Mouse (Mus musculus): ENCODE results near the gene Tex33. TPM values are rescaled to one million over a fixed set of nuclear protein-coding genes. Genes with fewer than 3 reads are reported as not detected.
A peak's percentile ranks its signal among the peaks of the same experiment; 100 is the strongest.

Gene Tex33
- polyA plus RNA-seq, 1 experiment from 2014 or later, result not detected

- no peak overlapping the region for H3K4me3 ChIP-seq (replicated peaks)
- no peaks in the 10 kb centered on the region for H3K27me3 ChIP-seq
- 52% methylated on average over 6 of the region's 6 CpGs for WGBS (ENCODE audit: insufficient replicate concordance)
- H3K27ac ChIP-seq, result peak overlapping the region; percentile 100
- no peak for ATAC-seq (ENCODE audit: low read depth)
- no peaks in the 10 kb centered on the region for H3K9me3 ChIP-seq (replicated peaks)
- H3K4me1 ChIP-seq (replicated peaks), result peaks cover 58% of the 10 kb centered on the region
- H3K36me3 ChIP-seq, result peaks cover 6% of the 10 kb centered on the region
- H3K4me2 ChIP-seq, result no peak overlapping the region
- DNase-seq, result no peak
- H3K9ac ChIP-seq, result 0 out of 2 replicates have a peak overlapping the region, but pooled peaks have one; percentile 95
These were observed 5.6 kb upstream of the Tex33 start for GRCm38 (mm10) chr15:78401345-78401744.

- DNase-seq, result no peak
- Histone ChIP-seq H3K27me3 (no peaks in the 10 kb centered on the region), H3K36me3 (no peaks in the 10 kb centered on the region), H3K9me3 (replicated peaks) (no peaks in the 10 kb centered on the region), H3K4me1 (replicated peaks) (no peaks in the 10 kb centered on the region), H3K27ac (no peak overlapping the region), H3K9ac (no peak overlapping the region), H3K4me2 (no peak overlapping the region), H3K4me3 (replicated peaks) (no peak overlapping the region)
- WGBS (ENCODE audit: insufficient replicate concordance), result 55% methylated on average over 3 of the region's 3 CpGs
- ATAC-seq (ENCODE audit: low read depth), result no peak
These were observed 4.9 kb downstream of the Tex33 start for GRCm38 (mm10) chr15:78390855-78391254.

GRCm38 (mm10) chr15:78385564-78385963 is 10.1 kb downstream of the Tex33 start:
- no peaks in the 10 kb centered on the region for H3K9me3 ChIP-seq (replicated peaks)
- no peaks in the 10 kb centered on the region for H3K36me3 ChIP-seq
- no peak overlapping the region for H3K9ac ChIP-seq
- H3K4me1 ChIP-seq (replicated peaks), result peaks cover 5% of the 10 kb centered on the region; the same call in 1 of the 2 replicates
- H3K27me3 ChIP-seq, result 0 out of 2 replicates have a peak, but pooled peaks cover 3% of the 10 kb centered on the region
- ATAC-seq (ENCODE audit: low read depth) (no peak), DNase-seq (no peak)
- H3K27ac ChIP-seq, result no peak overlapping the region
- no peak overlapping the region for H3K4me3 ChIP-seq (replicated peaks)
- WGBS (ENCODE audit: insufficient replicate concordance), result 69% methylated on average over 1 of the region's 1 CpGs
- H3K4me2 ChIP-seq, result no peak overlapping the region

- Histone ChIP-seq H3K9me3 (replicated peaks) (no peaks in the 10 kb centered on the region), H3K4me1 (replicated peaks) (peaks cover 5% of the 10 kb centered on the region; the same call in 1 of the 2 replicates), H3K4me2 (no peak overlapping the region), H3K9ac (no peak overlapping the region), H3K4me3 (replicated peaks) (no peak overlapping the region), H3K27me3 (0 out of 2 replicates have a peak, but pooled peaks cover 3% of the 10 kb centered on the region), H3K27ac (0 out of 2 replicates have a peak overlapping the region, but pooled peaks have one; percentile 1), H3K36me3 (no peaks in the 10 kb centered on the region)
- DNase-seq, result no peak
- 63% methylated on average over 7 of the region's 7 CpGs for WGBS (ENCODE audit: insufficient replicate concordance)
- no peak for ATAC-seq (ENCODE audit: low read depth)
These were observed 11.2 kb downstream of the Tex33 start for GRCm38 (mm10) chr15:78384220-78385116.

GRCm38 (mm10) chr15:78383450-78384219 is 12.1 kb downstream of the Tex33 start:
- H3K36me3 ChIP-seq, result no peaks in the 10 kb centered on the region
- peaks cover 3% of the 10 kb centered on the region; the same call in 1 of the 2 replicates for H3K27me3 ChIP-seq
- H3K9ac ChIP-seq, result no peak overlapping the region
- no peak overlapping the region for H3K4me3 ChIP-seq (replicated peaks)
- no peak for DNase-seq
- peaks cover 6% of the 10 kb centered on the region; the same call in 1 of the 2 replicates for H3K4me1 ChIP-seq (replicated peaks)
- H3K9me3 ChIP-seq (replicated peaks), result no peaks in the 10 kb centered on the region
- 70% methylated on average over 11 of the region's 11 CpGs for WGBS (ENCODE audit: insufficient replicate concordance)
- no peak overlapping the region for H3K4me2 ChIP-seq
- H3K27ac ChIP-seq, result no peak overlapping the region
- no peak for ATAC-seq (ENCODE audit: low read depth)

GRCm38 (mm10) chr15:78382115-78382514 is 13.6 kb downstream of the Tex33 start:
- WGBS (ENCODE audit: insufficient replicate concordance), result 84% methylated on average over 4 of the region's 4 CpGs
- H3K36me3 ChIP-seq, result no peaks in the 10 kb centered on the region
- no peak for DNase-seq
- ATAC-seq (ENCODE audit: low read depth), result no peak
- peaks cover 3% of the 10 kb centered on the region; the same call in 1 of the 2 replicates for H3K27me3 ChIP-seq
- no peak overlapping the region for H3K27ac ChIP-seq
- H3K9me3 ChIP-seq (replicated peaks), result no peaks in the 10 kb centered on the region
- H3K4me3 ChIP-seq (replicated peaks), result no peak overlapping the region
- H3K4me1 ChIP-seq (replicated peaks), result peaks cover 10% of the 10 kb centered on the region; the same call in 1 of the 2 replicates
- H3K9ac ChIP-seq, result no peak overlapping the region
- no peak overlapping the region for H3K4me2 ChIP-seq

- Histone ChIP-seq H3K4me3 (replicated peaks) (no peak overlapping the region), H3K4me2 (no peak overlapping the region), H3K36me3 (no peaks in the 10 kb centered on the region), H3K4me1 (replicated peaks) (peaks cover 10% of the 10 kb centered on the region; the same call in 1 of the 2 replicates), H3K27me3 (peaks cover 3% of the 10 kb centered on the region; the same call in 1 of the 2 replicates), H3K9me3 (replicated peaks) (no peaks in the 10 kb centered on the region), H3K27ac (no peak overlapping the region), H3K9ac (no peak overlapping the region)
- 57% methylated on average over 4 of the region's 4 CpGs for whole genome bisulfite sequencing (ENCODE audit: insufficient replicate concordance)
- ATAC-seq (ENCODE audit: low read depth), result no peak
- DNase-seq, result no peak
These were observed 15.0 kb downstream of the Tex33 start for GRCm38 (mm10) chr15:78380741-78381140.

GRCm38 (mm10) chr15:78380208-78380607 is 15.5 kb downstream of the Tex33 start:
- Histone ChIP-seq H3K4me3 (replicated peaks) (no peak overlapping the region), H3K9ac (no peak overlapping the region), H3K4me1 (replicated peaks) (peaks cover 10% of the 10 kb centered on the region; the same call in 1 of the 2 replicates), H3K27ac (no peak overlapping the region), H3K9me3 (replicated peaks) (no peaks in the 10 kb centered on the region), H3K36me3 (no peaks in the 10 kb centered on the region), H3K27me3 (no peaks in the 10 kb centered on the region; the same call in 1 of the 2 replicates), H3K4me2 (no peak overlapping the region)
- DNase-seq (no peak), ATAC-seq (ENCODE audit: low read depth) (no peak)
- 53% methylated on average over 2 of the region's 2 CpGs for WGBS (ENCODE audit: insufficient replicate concordance)

- 57% methylated on average over 10 of the region's 10 CpGs for WGBS (ENCODE audit: insufficient replicate concordance)
- Histone ChIP-seq H3K4me2 (no peak overlapping the region), H3K9ac (no peak overlapping the region), H3K4me3 (replicated peaks) (no peak overlapping the region), H3K36me3 (no peaks in the 10 kb centered on the region), H3K4me1 (replicated peaks) (0 out of 2 replicates have a peak, but pooled peaks cover 5% of the 10 kb centered on the region), H3K27me3 (no peaks in the 10 kb centered on the region; the same call in 1 of the 2 replicates), H3K9me3 (replicated peaks) (no peaks in the 10 kb centered on the region), H3K27ac (no peak overlapping the region)
- DNase-seq (no peak), ATAC-seq (ENCODE audit: low read depth) (no peak)
These were observed 17.2 kb downstream of the Tex33 start for GRCm38 (mm10) chr15:78378556-78378955.

- WGBS (ENCODE audit: insufficient replicate concordance), result 67% methylated on average over 10 of the region's 10 CpGs
- H3K4me2 ChIP-seq, result no peak overlapping the region
- no peaks in the 10 kb centered on the region for H3K9me3 ChIP-seq (replicated peaks)
- H3K36me3 ChIP-seq, result no peaks in the 10 kb centered on the region
- H3K27me3 ChIP-seq, result no peaks in the 10 kb centered on the region; the same call in 1 of the 2 replicates
- H3K4me1 ChIP-seq (replicated peaks), result 0 out of 2 replicates have a peak, but pooled peaks cover 5% of the 10 kb centered on the region
- no peak overlapping the region for H3K9ac ChIP-seq
- no peak for DNase-seq
- H3K27ac ChIP-seq, result no peak overlapping the region
- no peak overlapping the region for H3K4me3 ChIP-seq (replicated peaks)
- ATAC-seq (ENCODE audit: low read depth), result no peak
These were observed 17.9 kb downstream of the Tex33 start for GRCm38 (mm10) chr15:78377859-78378258.

- 78% methylated on average over 3 of the region's 3 CpGs for WGBS (ENCODE audit: insufficient replicate concordance)
- ATAC-seq (ENCODE audit: low read depth), result no peak
- H3K4me1 ChIP-seq (replicated peaks), result peaks cover 17% of the 10 kb centered on the region
These were observed 21.5 kb downstream of the Tex33 start for GRCm38 (mm10) chr15:78374204-78374603.

More at GRCm38 (mm10) chr15:78374204-78374603, 21.5 kb downstream of the Tex33 start:
- Histone ChIP-seq H3K4me3 (replicated peaks) (no peak overlapping the region), H3K4me2 (no peak overlapping the region), H3K27me3 (peaks cover 8% of the 10 kb centered on the region; the same call in 1 of the 2 replicates), H3K9me3 (replicated peaks) (no peaks in the 10 kb centered on the region), H3K27ac (no peak overlapping the region), H3K9ac (no peak overlapping the region), H3K36me3 (no peaks in the 10 kb centered on the region)
- DNase-seq, result no peak

Measured in liver, embryonic 13.5 days (tissue).